Mouse (Mus musculus) hindbrain, embryonic 12.5 days (tissue): ENCODE measurements at regions not wholly inside any gene's neighbourhood (a gene's known extent, or its start where the extent isn't known, plus 50 kb on each side); places are given as distances from the start of the nearest gene placed in this dataset.

Experiments
- ATAC-seq: fragments of 200-750 bp; cut with Nextera tagmentation; 2 replicates; pipeline ENCODE4 v1.8.0; 2017; ENCODE audit warnings: moderate TSS enrichment; ENCODE audit not compliant: low FRiP score
- H3K27ac ChIP-seq: fragments of 300-500 bp; sonication (generic); 2 replicates; pipeline ENCODE4 v1.5.1; 2016; ENCODE audit warnings: mild to moderate bottlenecking
- H3K27me3 ChIP-seq: fragments of 300-500 bp; sonication (generic); 2 replicates; pipeline ENCODE4 v1.6.1; 2016; ENCODE audit warnings: mild to moderate bottlenecking
- H3K36me3 ChIP-seq: fragments of 300-500 bp; sonication (generic); 2 replicates; pipeline ENCODE4 v1.6.1; 2016; ENCODE audit warnings: mild to moderate bottlenecking
- H3K4me1 ChIP-seq: fragments of 300-500 bp; sonication (generic); 2 replicates; pipeline ENCODE4 v1.6.1; 2016
- H3K4me2 ChIP-seq: fragments of 300-500 bp; sonication (generic); replicated peaks from 2 replicates; pipeline ENCODE4 v1.6.1; 2016; ENCODE audit warnings: mild to moderate bottlenecking
- H3K4me3 ChIP-seq: fragments of 300-500 bp; sonication (generic); 2 replicates; pipeline ENCODE4 v1.5.1; 2016; ENCODE audit warnings: mild to moderate bottlenecking
- H3K9ac ChIP-seq: fragments of 300-500 bp; sonication (generic); 2 replicates; pipeline ENCODE4 v1.6.1; 2016; ENCODE audit warnings: mild to moderate bottlenecking, moderate library complexity
- H3K9me3 ChIP-seq: fragments of 300-500 bp; sonication (generic); replicated peaks from 2 replicates; pipeline ENCODE4 v1.6.1; 2016; ENCODE audit warnings: mild to moderate bottlenecking
- WGBS: fragments of 180-500 bp; shearing (Covaris S2); methylation state at CpG from one replicate; pipeline ENCODE4 v1.1.7; 2016; 5-methylcytosine and 5-hydroxymethylcytosine counted together

- Histone ChIP-seq H3K36me3 (no peaks in the 10 kb centered on the region), H3K4me3 (no peak overlapping the region), H3K27me3 (no peaks in the 10 kb centered on the region), H3K4me1 (no peaks in the 10 kb centered on the region), H3K4me2 (no peak overlapping the region), H3K9ac (no peak overlapping the region), H3K9me3 (no peaks in the 10 kb centered on the region), H3K27ac (no peak overlapping the region)
- ATAC-seq, result peak; percentile 32; the same call in 1 of the 2 replicates
- 57% methylated on average over 13 of the region's 13 CpGs for WGBS
Observed at GRCm38 (mm10) chr10:110587529-110587928, 131.5 kb upstream of the Nav3 start.

DNA sequence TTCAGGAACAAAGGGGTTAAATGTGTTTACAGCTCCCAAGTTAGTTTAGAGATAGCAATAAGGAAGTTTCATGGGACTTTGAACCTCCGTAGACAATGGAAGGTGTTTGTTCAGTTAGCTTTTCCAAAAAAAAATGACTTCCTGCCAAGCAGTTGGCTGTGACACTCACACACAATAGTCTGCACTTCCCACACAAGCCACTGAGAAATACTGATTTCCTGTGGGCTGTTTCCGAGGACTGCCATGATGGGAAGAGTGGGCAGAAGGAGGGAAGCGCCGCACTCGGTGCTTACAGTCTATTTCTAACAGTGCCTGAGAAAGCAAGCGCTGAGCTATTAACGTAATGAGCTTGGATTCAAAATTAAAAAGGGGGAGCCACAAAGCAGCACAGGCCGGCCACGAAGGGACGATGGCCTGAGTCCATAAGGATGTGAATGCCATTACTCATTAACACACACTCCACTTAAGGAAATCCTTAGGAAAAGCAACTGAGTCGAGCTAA, 144.4 kb upstream of the Nav3 start:
- no peak for ATAC-seq
- Histone ChIP-seq H3K27ac (no peak overlapping the region), H3K36me3 (no peaks in the 10 kb centered on the region)

GRCm38 (mm10) chr10:110610336-110610735, 134.9 kb upstream of the E2f7 start:
- Histone ChIP-seq H3K27ac (no peak overlapping the region), H3K9me3 (peaks cover 5% of the 10 kb centered on the region; the same call in 1 of the 2 replicates), H3K4me3 (no peak overlapping the region), H3K9ac (no peak overlapping the region), H3K4me1 (no peaks in the 10 kb centered on the region), H3K27me3 (no peaks in the 10 kb centered on the region), H3K4me2 (no peak overlapping the region), H3K36me3 (no peaks in the 10 kb centered on the region)
- no peak for ATAC-seq
- 51% methylated on average over 9 of the region's 9 CpGs for WGBS

More for the DNA sequence above, 144.4 kb upstream of the Nav3 start:
- no peaks in the 10 kb centered on the region for H3K9me3 ChIP-seq
- H3K4me3 ChIP-seq, result no peak overlapping the region
- WGBS, result 79% methylated on average over 11 of the region's 11 CpGs
- H3K9ac ChIP-seq, result no peak overlapping the region
- H3K27me3 ChIP-seq, result no peaks in the 10 kb centered on the region
- no peaks in the 10 kb centered on the region for H3K4me1 ChIP-seq
- no peak overlapping the region for H3K4me2 ChIP-seq

DNA sequence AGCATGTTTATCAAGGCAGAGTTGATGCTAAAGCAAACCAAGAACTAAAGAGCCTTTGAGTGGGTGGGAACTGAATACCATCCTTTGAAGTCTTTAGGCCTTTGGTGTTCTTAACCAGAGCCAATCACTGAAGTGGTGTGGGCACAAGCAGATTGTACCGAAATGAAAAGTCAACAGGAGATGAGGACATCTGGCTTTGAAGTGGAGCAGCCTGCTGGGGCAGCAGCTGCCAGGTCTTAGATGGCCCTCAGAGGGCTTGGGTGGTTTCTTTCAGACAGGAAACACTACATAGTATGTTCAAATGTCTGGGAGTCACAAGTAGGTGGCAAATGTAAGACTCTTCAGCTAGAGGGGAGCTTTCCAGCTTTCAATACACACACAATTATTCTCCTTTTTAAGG, 128.2 kb upstream of the E2f7 start:
- no peak overlapping the region for H3K9ac ChIP-seq
- no peaks in the 10 kb centered on the region for H3K27me3 ChIP-seq
- no peak overlapping the region for H3K4me3 ChIP-seq
- no peak overlapping the region for H3K4me2 ChIP-seq
- H3K27ac ChIP-seq, result no peak overlapping the region
- H3K9me3 ChIP-seq, result peaks cover 5% of the 10 kb centered on the region; the same call in 1 of the 2 replicates
- no peaks in the 10 kb centered on the region for H3K4me1 ChIP-seq
- ATAC-seq, result no peak
- H3K36me3 ChIP-seq, result no peaks in the 10 kb centered on the region
- 43% methylated on average over 1 of the region's 1 CpGs for WGBS

DNA sequence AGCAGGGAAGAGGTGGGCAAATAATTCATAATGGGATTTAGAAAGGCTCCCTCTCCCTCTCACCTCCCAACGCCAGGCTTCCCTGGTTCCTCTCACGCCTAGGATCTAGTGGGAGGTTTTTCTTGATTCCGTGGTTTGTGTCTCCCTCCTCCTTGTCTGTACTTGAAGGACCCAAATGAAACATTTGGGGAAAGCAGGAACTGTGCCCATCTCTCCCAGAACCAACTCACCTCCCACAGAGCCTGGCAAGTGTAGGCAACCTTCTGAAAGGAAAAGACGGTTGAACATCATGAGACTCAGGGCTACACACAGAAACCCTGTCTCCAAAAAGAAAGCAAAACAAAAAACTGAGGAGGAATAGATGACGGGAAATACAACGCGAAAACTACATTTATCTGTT, 126.0 kb upstream of the E2f7 start:
- 92% methylated on average over 7 of the region's 7 CpGs for WGBS
- H3K4me2 ChIP-seq, result no peak overlapping the region
- no peaks in the 10 kb centered on the region for H3K4me1 ChIP-seq
- no peaks in the 10 kb centered on the region for H3K36me3 ChIP-seq
- no peak overlapping the region for H3K27ac ChIP-seq
- H3K27me3 ChIP-seq, result no peaks in the 10 kb centered on the region
- H3K9ac ChIP-seq, result no peak overlapping the region
- no peak for ATAC-seq
- H3K4me3 ChIP-seq, result no peak overlapping the region
- no peaks in the 10 kb centered on the region for H3K9me3 ChIP-seq

DNA sequence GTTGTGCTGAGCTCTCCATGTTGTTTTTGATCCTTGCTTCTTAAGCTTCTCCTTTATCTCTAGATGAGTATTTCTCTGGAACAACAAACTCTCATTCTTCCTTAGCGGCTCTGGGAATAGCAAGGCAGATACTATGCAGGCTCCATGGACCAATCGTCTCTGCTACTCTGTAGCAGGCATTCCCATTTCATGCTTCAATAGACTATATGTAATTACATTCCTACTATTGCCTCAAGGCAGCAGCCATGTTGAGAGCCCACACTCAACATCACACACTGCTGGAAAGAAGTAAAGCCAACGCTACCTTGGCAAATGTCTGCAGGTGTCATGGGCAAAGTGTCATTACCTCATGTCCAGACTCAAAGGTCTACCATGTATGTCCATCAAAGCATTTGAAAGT, 119.6 kb upstream of the E2f7 start:
- 78% methylated on average over 3 of the region's 3 CpGs for WGBS

GRCm38 (mm10) chr10:110640406-110640805, 104.8 kb upstream of the E2f7 start:
- no peaks in the 10 kb centered on the region for H3K27me3 ChIP-seq
- H3K4me1 ChIP-seq, result no peaks in the 10 kb centered on the region
- H3K9me3 ChIP-seq, result no peaks in the 10 kb centered on the region
- H3K4me2 ChIP-seq, result no peak overlapping the region
- no peak overlapping the region for H3K27ac ChIP-seq
- H3K9ac ChIP-seq, result no peak overlapping the region
- ATAC-seq, result no peak
- no peaks in the 10 kb centered on the region for H3K36me3 ChIP-seq
- H3K4me3 ChIP-seq, result no peak overlapping the region
- WGBS, result 27% methylated on average over 10 of the region's 10 CpGs

More for the DNA sequence above, 119.6 kb upstream of the E2f7 start:
- no peak overlapping the region for H3K4me3 ChIP-seq
- no peaks in the 10 kb centered on the region for H3K36me3 ChIP-seq
- no peaks in the 10 kb centered on the region for H3K27me3 ChIP-seq
- no peaks in the 10 kb centered on the region for H3K9me3 ChIP-seq
- no peak overlapping the region for H3K9ac ChIP-seq
- H3K4me1 ChIP-seq, result no peaks in the 10 kb centered on the region
- ATAC-seq, result no peak
- H3K4me2 ChIP-seq, result no peak overlapping the region
- H3K27ac ChIP-seq, result no peak overlapping the region

- Histone ChIP-seq H3K4me1 (no peaks in the 10 kb centered on the region), H3K9ac (no peak overlapping the region), H3K27me3 (no peaks in the 10 kb centered on the region), H3K27ac (no peak overlapping the region), H3K4me2 (0 out of 2 replicates have a peak overlapping the region, but pooled peaks have one; percentile 19), H3K36me3 (no peaks in the 10 kb centered on the region), H3K9me3 (no peaks in the 10 kb centered on the region), H3K4me3 (no peak overlapping the region)
- ATAC-seq, result 0 out of 2 replicates have a peak, but pooled peaks have one; percentile 29
- 63% methylated on average over 19 of the region's 19 CpGs for WGBS
Observed at GRCm38 (mm10) chr10:110642065-110642690, 103.1 kb upstream of the E2f7 start.

- H3K36me3 ChIP-seq, result no peaks in the 10 kb centered on the region
- H3K27ac ChIP-seq, result no peak overlapping the region
- H3K4me1 ChIP-seq, result no peaks in the 10 kb centered on the region
- no peak for ATAC-seq
- WGBS, result 72% methylated on average over 7 of the region's 7 CpGs
- H3K9me3 ChIP-seq, result no peaks in the 10 kb centered on the region
- H3K4me2 ChIP-seq, result no peak overlapping the region
- H3K9ac ChIP-seq, result no peak overlapping the region
- no peaks in the 10 kb centered on the region for H3K27me3 ChIP-seq
- no peak overlapping the region for H3K4me3 ChIP-seq
Observed at GRCm38 (mm10) chr10:110647603-110648002, 97.6 kb upstream of the E2f7 start.

GRCm38 (mm10) chr10:110650107-110650506, 95.1 kb upstream of the E2f7 start:
- ATAC-seq, result no peak
- no peak overlapping the region for H3K4me2 ChIP-seq

DNA sequence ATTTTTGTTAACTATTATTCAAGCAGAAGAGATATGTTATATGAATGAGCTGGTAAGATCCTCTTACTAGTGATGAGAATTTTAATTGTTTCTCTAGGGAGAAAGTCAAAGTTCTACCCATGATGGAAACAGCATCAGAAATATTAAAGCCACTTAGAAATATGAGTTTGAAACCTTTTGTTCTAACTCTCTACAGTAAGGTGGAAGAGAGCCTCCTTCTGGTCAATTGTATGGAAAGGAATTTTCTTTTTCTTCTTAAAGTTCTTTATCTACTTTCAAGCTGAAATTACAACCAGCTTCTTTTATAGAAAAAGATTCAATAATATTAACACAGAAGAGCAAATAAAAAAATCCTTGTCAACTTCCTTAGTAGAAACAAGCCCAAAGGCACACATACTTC, 94.4 kb upstream of the E2f7 start:
- Histone ChIP-seq H3K36me3 (no peaks in the 10 kb centered on the region), H3K27me3 (no peaks in the 10 kb centered on the region), H3K27ac (no peak overlapping the region), H3K4me3 (no peak overlapping the region), H3K4me2 (no peak overlapping the region), H3K9ac (no peak overlapping the region), H3K4me1 (no peaks in the 10 kb centered on the region), H3K9me3 (no peaks in the 10 kb centered on the region)
- ATAC-seq, result no peak

More at GRCm38 (mm10) chr10:110650107-110650506, 95.1 kb upstream of the E2f7 start:
- no peak overlapping the region for H3K4me3 ChIP-seq
- no peaks in the 10 kb centered on the region for H3K9me3 ChIP-seq
- no peak overlapping the region for H3K27ac ChIP-seq
- H3K36me3 ChIP-seq, result no peaks in the 10 kb centered on the region
- no peaks in the 10 kb centered on the region for H3K27me3 ChIP-seq
- H3K9ac ChIP-seq, result no peak overlapping the region
- no peaks in the 10 kb centered on the region for H3K4me1 ChIP-seq
- 73% methylated on average over 6 of the region's 6 CpGs for WGBS

DNA sequence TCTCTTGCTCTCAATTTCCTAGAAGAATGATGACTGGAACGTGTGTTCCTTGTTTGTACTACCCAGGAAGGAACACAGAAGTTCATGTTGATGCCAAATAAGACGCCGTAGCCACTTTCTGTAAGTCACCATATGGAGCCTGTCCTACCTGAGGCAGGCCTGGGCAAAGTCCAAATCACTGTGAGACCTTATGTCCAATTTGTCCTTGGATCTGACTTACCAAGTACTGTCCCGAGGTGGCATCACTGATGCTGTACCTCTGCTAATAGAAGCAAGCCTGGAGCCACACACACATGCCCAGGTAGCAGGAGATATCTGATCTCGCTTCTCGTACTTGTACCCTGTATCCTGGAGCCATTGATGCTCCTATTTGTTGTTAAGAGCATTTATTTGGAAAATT, 91.2 kb upstream of the E2f7 start:
- 86% methylated on average over 6 of the region's 6 CpGs for WGBS
- ATAC-seq, result no peak
- no peaks in the 10 kb centered on the region for H3K9me3 ChIP-seq
- H3K9ac ChIP-seq, result no peak overlapping the region
- H3K27ac ChIP-seq, result no peak overlapping the region
- H3K36me3 ChIP-seq, result no peaks in the 10 kb centered on the region
- no peak overlapping the region for H3K4me2 ChIP-seq
- no peak overlapping the region for H3K4me3 ChIP-seq
- H3K27me3 ChIP-seq, result no peaks in the 10 kb centered on the region
- H3K4me1 ChIP-seq, result no peaks in the 10 kb centered on the region

DNA sequence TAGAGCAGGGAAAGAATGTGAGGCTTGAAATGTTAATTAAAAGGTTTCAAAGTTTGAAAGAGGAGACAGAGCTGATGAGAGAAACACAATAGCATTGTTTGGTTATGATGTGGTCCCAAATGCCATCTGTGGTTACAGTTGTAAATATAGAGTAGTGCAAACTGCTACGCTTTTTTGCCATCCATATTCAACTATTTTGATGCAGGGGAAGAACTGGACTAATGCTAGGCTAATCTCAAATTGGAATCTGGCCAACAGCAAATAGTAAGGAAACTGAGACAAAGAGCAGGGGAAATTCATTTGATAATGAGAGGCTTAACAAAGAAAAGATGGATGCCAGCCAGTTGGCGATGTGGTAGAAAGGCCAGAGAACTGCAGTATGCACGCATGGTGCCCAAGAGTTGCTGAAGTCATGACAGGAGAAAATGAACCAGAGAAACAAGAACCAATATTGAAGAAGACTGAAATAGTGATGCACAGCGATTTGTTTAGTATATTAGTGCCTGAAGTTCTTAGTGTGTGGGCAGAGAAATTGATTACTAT, 87.0 kb upstream of the E2f7 start:
- H3K27ac ChIP-seq, result no peak overlapping the region
- 86% methylated on average over 4 of the region's 4 CpGs for WGBS

More for the DNA sequence above, 87.0 kb upstream of the E2f7 start:
- H3K27me3 ChIP-seq, result no peaks in the 10 kb centered on the region
- H3K9me3 ChIP-seq, result no peaks in the 10 kb centered on the region
- no peak for ATAC-seq
- H3K4me3 ChIP-seq, result no peak overlapping the region
- no peak overlapping the region for H3K9ac ChIP-seq
- H3K4me2 ChIP-seq, result no peak overlapping the region
- no peaks in the 10 kb centered on the region for H3K4me1 ChIP-seq
- H3K36me3 ChIP-seq, result no peaks in the 10 kb centered on the region
